Mouse (Mus musculus): ENCODE results near the gene Thtpa.

The Thtpa gene

DNA sequence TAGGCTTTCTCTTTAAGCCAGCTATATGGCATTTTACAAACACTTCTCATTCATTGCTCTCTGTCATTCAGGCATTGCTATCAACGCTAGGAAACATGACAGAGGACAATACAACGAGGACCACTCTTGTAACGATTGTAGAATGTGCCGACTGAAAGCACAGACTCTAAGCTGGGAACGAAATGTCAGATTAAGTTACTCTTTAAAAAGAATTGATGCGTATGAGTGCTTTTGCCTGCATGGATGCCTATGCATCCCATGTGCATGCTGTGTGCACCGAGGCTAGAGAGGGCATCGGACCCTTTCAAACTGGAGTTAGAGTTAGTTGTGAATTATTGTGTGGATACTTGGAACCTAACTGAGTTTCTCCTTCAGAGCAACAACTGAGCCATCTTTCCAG, 41.1 kb downstream of the Thtpa start:
- no peak for DNase-seq (ENCODE audit: low read depth, low spot score)

GRCm38 (mm10) chr14:55139313-55139712, 44.7 kb downstream of the Thtpa start:
- no peak for DNase-seq (ENCODE audit: low read depth, low spot score)

DNA sequence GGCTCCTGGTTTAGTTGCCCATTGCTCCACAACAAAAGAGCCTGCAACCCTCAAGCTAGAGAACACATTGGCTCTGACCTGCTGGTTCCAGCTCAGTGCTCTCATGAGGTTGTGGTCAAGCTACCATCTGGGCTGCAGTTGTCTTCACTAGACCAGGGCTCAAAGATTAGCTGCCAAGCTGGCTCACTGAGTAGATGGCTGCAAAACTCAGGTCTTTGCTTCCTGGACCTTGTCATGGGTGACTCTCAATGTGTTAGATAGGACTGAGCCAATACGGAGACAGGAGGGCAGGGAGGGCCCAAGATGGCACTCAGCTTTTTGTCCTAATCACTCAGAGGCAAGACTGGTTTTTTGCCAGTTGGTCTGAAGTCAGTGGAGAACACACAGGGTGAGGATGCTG, 51.7 kb downstream of the Thtpa start:
- DNase-seq (ENCODE audit: low read depth, low spot score), result no peak

DNA sequence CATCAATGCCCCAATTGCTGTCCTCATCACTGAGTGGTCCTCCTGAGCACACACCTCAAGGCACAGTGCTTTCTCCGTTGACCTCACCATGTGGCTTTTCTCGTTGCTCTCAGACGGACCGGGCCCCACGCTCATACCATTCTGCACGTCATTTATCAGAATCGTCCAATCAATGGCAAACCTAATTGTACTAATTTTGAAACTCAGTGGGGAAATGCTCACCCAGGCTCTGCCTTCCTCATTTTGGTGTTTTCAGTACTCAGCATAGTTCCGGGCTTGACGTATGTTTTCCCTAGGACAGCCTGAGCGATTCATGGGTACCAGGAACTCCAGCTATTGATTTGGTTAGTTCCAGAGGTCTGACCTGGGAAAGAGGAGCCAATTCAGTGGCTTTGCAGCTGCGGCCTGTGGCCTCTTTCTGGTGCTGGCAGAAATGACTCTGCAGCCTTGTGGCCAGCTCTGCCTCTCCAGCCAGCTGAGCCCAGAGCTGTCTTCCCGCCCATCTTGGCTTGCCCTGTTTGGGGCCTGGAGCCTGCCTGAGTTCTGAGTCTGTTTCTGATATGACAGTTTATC, 52.3 kb downstream of the Thtpa start:
- no peak for DNase-seq (ENCODE audit: low read depth, low spot score)

GRCm38 (mm10) chr14:55148363-55148915, 53.9 kb downstream of the Thtpa start:
- peak; percentile 65 for DNase-seq (ENCODE audit: low read depth, low spot score)
